Mouse (Mus musculus): ENCODE measurements at regions not wholly inside any gene's neighbourhood (a gene's known extent, or its start where the extent isn't known, plus 50 kb on each side); places are given as distances from the start of the nearest gene placed in this dataset.

DNA sequence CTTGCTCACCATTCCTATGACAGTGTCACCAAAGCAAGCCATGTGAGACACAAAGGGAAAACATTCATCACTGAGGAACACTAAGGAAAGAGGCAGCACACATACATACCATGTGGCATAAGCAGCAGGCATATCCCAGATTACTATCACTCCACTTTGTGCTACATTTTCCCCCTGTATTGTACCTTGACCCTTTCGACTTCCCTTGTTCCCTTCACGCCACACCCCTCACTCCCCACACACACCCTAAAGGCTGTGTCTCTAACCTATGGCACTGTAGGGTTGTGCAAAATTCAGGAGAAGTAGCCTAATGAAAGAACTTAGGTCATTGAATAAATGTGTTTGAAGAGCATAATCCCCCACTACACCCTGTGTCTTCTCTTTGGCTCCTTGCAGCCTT is 179.5 kb downstream of the Ptprc start:
- TF ChIP-seq CTCF (IDR thresholded peaks at IDR 0.05; ENCODE audit: extremely low read depth, insufficient read depth, low read length) (no peak), POLR2A (IDR thresholded peaks at IDR 0.05; ENCODE audit: extremely low read depth, insufficient read depth, low read length) (no peak)

Data from cortical plate, adult 2 months (tissue).